Mouse (Mus musculus) hindbrain, embryonic 16.5 days (tissue): ENCODE measurements around the gene Fahd2a. TPM values are rescaled to one million over a fixed set of nuclear protein-coding genes. Genes with fewer than 3 reads are reported as not detected.

Experiments used
- ATAC-seq: fragments of 200-750 bp; cut with Nextera tagmentation; 2 replicates; pipeline ENCODE4 v1.8.0; 2017; ENCODE audit warnings: moderate TSS enrichment, moderate library complexity
- H3K27ac ChIP-seq: fragments of 300-500 bp; sonication (generic); 2 replicates; pipeline ENCODE4 v1.5.1; 2014; ENCODE audit warnings: low read depth, mild to moderate bottlenecking, control low read depth, low read length, moderate library complexity
- H3K27me3 ChIP-seq: fragments of 300-500 bp; sonication (generic); replicated peaks from 2 replicates; pipeline ENCODE4 v1.6.1; 2014; ENCODE audit warnings: low read length; ENCODE audit not compliant: control insufficient read depth, insufficient read depth
- H3K36me3 ChIP-seq: fragments of 300-500 bp; sonication (generic); 2 replicates; pipeline ENCODE4 v1.6.1; 2014; ENCODE audit warnings: mild to moderate bottlenecking, low read length, moderate library complexity, mixed read lengths; ENCODE audit not compliant: control insufficient read depth, insufficient read depth
- H3K4me1 ChIP-seq: fragments of 300-500 bp; sonication (generic); 2 replicates; pipeline ENCODE4 v1.6.1; 2014; ENCODE audit warnings: low read depth, low read length; ENCODE audit not compliant: control insufficient read depth, insufficient read depth
- H3K4me2 ChIP-seq: fragments of 300-500 bp; sonication (generic); 2 replicates; pipeline ENCODE4 v1.6.1; 2014; ENCODE audit warnings: mild to moderate bottlenecking, low read length, control low read depth, moderate library complexity
- H3K4me3 ChIP-seq: fragments of 300-500 bp; sonication (generic); 2 replicates; pipeline ENCODE4 v1.5.1; 2014; ENCODE audit warnings: mild to moderate bottlenecking, low read length, control low read depth, moderate library complexity
- H3K9ac ChIP-seq: fragments of 300-500 bp; sonication (generic); 2 replicates; pipeline ENCODE4 v1.6.1; 2014; ENCODE audit warnings: low read depth, mild to moderate bottlenecking, control low read depth, low read length, moderate library complexity
- H3K9me3 ChIP-seq: fragments of 300-500 bp; sonication (generic); 2 replicates; pipeline ENCODE4 v1.6.1; 2014; ENCODE audit warnings: mild to moderate bottlenecking, low read length, moderate library complexity; ENCODE audit not compliant: control insufficient read depth
- WGBS: fragments of 180-500 bp; shearing (Covaris S2); extraction: QIAGEN DNeasy Blood & Tissue Kit; methylation state at CpG from one replicate; pipeline ENCODE4 v1.1.7; 2014; 5-methylcytosine and 5-hydroxymethylcytosine counted together
- polyA plus RNA-seq: library from polyadenylated mRNA; unstranded; fragments of >200 nt; fragmentation: Nextera tagmentation; extraction: Ambion mirVana; gene quantifications from 2 replicates; pipeline ENCODE4 v1.2.1, GENCODE M21; 2015

Gene Fahd2a
- 31.4 and 32.9 TPM in 2 replicates for polyA plus RNA-seq

- Histone ChIP-seq H3K4me1 (peaks cover 11% of the 10 kb centered on the region), H3K4me3 (peak within 1 kb of the TSS; percentile 57), H3K4me2 (peak within 1 kb of the TSS; percentile 71), H3K27me3 (no peaks in the 10 kb centered on the region), H3K9me3 (no peaks in the 10 kb centered on the region), H3K27ac (no peak within 1 kb of the TSS), H3K36me3 (no peaks in the 10 kb centered on the region), H3K9ac (peak within 1 kb of the TSS; percentile 64)
- ATAC-seq: peak; percentile 97
- 3% methylated on average over 37 of the region's 37 CpGs for WGBS
Observed at GRCm38 (mm10) chr2:127444055-127444789, at the start of gene Fahd2a. Fahd2a (minus strand) TSS chr2:127444565.

GRCm38 (mm10) chr2:127484476-127485170 lies 40.3 kb upstream of the Fahd2a start:
- Histone ChIP-seq H3K4me1 (peaks cover 22% of the 10 kb centered on the region), H3K36me3 (no peaks in the 10 kb centered on the region), H3K4me2 (peak overlapping the region; percentile 49), H3K27me3 (peaks cover 45% of the 10 kb centered on the region), H3K27ac (no peak overlapping the region), H3K9me3 (no peaks in the 10 kb centered on the region), H3K4me3 (peak overlapping the region; percentile 21), H3K9ac (no peak overlapping the region)
- peak; percentile 81 for ATAC-seq
- 8% methylated on average over 19 of the region's 19 CpGs for WGBS

- no peaks in the 10 kb centered on the region for H3K9me3 ChIP-seq
- ATAC-seq: no peak
- no peak overlapping the region for H3K27ac ChIP-seq
- H3K4me1 ChIP-seq: peaks cover 22% of the 10 kb centered on the region
- 0 out of 2 replicates have a peak overlapping the region, but pooled peaks have one; percentile 2 for H3K9ac ChIP-seq
- no peaks in the 10 kb centered on the region for H3K36me3 ChIP-seq
- 2% methylated on average over 15 of the region's 21 CpGs for WGBS
- peak overlapping the region; percentile 41 for H3K4me3 ChIP-seq
- H3K4me2 ChIP-seq: peak overlapping the region; percentile 80
- H3K27me3 ChIP-seq: peaks cover 45% of the 10 kb centered on the region
Observed at GRCm38 (mm10) chr2:127483001-127483400, 38.6 kb upstream of the Fahd2a start.

- peak overlapping the region; percentile 51 for H3K9ac ChIP-seq
- peak; percentile 82 for ATAC-seq
- under 1% methylated on average over 20 of the region's 21 CpGs for WGBS
Observed at GRCm38 (mm10) chr2:127482533-127482911, 38.2 kb upstream of the Fahd2a start.

GRCm38 (mm10) chr2:127481841-127482532 lies 37.6 kb upstream of the Fahd2a start:
- Histone ChIP-seq H3K9me3 (no peaks in the 10 kb centered on the region), H3K4me3 (peak overlapping the region; percentile 41), H3K27me3 (peaks cover 45% of the 10 kb centered on the region), H3K4me2 (peak overlapping the region; percentile 80), H3K4me1 (peaks cover 22% of the 10 kb centered on the region), H3K9ac (peak overlapping the region; percentile 51), H3K36me3 (no peaks in the 10 kb centered on the region), H3K27ac (no peak overlapping the region)
- WGBS: under 1% methylated on average over 46 of the region's 59 CpGs
- ATAC-seq: peak; percentile 6; the same call in 1 of the 2 replicates

More at GRCm38 (mm10) chr2:127482533-127482911, 38.2 kb upstream of the Fahd2a start:
- no peaks in the 10 kb centered on the region for H3K36me3 ChIP-seq
- H3K4me2 ChIP-seq: peak overlapping the region; percentile 80
- no peak overlapping the region for H3K27ac ChIP-seq
- peaks cover 45% of the 10 kb centered on the region for H3K27me3 ChIP-seq
- no peaks in the 10 kb centered on the region for H3K9me3 ChIP-seq
- peaks cover 22% of the 10 kb centered on the region for H3K4me1 ChIP-seq
- peak overlapping the region; percentile 41 for H3K4me3 ChIP-seq

- peaks cover 35% of the 10 kb centered on the region for H3K27me3 ChIP-seq
- H3K4me3 ChIP-seq: no peak overlapping the region
- H3K9me3 ChIP-seq: no peaks in the 10 kb centered on the region
- ATAC-seq: no peak
- peaks cover 22% of the 10 kb centered on the region for H3K4me1 ChIP-seq
- H3K9ac ChIP-seq: no peak overlapping the region
- 70% methylated on average over 10 of the region's 10 CpGs for WGBS
- no peak overlapping the region for H3K27ac ChIP-seq
- no peak overlapping the region for H3K4me2 ChIP-seq
- no peaks in the 10 kb centered on the region for H3K36me3 ChIP-seq
Observed at GRCm38 (mm10) chr2:127479763-127480162, 35.4 kb upstream of the Fahd2a start.

- Histone ChIP-seq H3K27me3 (peaks cover 30% of the 10 kb centered on the region), H3K9me3 (no peaks in the 10 kb centered on the region), H3K9ac (no peak overlapping the region), H3K4me1 (peaks cover 16% of the 10 kb centered on the region), H3K27ac (no peak overlapping the region), H3K4me2 (no peak overlapping the region), H3K36me3 (no peaks in the 10 kb centered on the region), H3K4me3 (no peak overlapping the region)
- 71% methylated on average over 4 of the region's 4 CpGs for WGBS
- ATAC-seq: no peak
Observed at GRCm38 (mm10) chr2:127479210-127479609, 34.8 kb upstream of the Fahd2a start.

GRCm38 (mm10) chr2:127472279-127472678 lies 27.9 kb upstream of the Fahd2a start:
- Histone ChIP-seq H3K36me3 (no peaks in the 10 kb centered on the region), H3K27ac (no peak overlapping the region), H3K27me3 (no peaks in the 10 kb centered on the region), H3K9me3 (no peaks in the 10 kb centered on the region), H3K9ac (no peak overlapping the region), H3K4me2 (no peak overlapping the region), H3K4me3 (no peak overlapping the region), H3K4me1 (no peaks in the 10 kb centered on the region)
- ATAC-seq: no peak
- whole genome bisulfite sequencing: 75% methylated on average over 3 of the region's 3 CpGs

- no peak overlapping the region for H3K27ac ChIP-seq
- 90% methylated on average over 8 of the region's 8 CpGs for WGBS
Observed at GRCm38 (mm10) chr2:127471281-127471680, 26.9 kb upstream of the Fahd2a start.

More at GRCm38 (mm10) chr2:127471281-127471680, 26.9 kb upstream of the Fahd2a start:
- H3K36me3 ChIP-seq: no peaks in the 10 kb centered on the region
- H3K4me3 ChIP-seq: no peak overlapping the region
- no peak overlapping the region for H3K9ac ChIP-seq
- no peaks in the 10 kb centered on the region for H3K9me3 ChIP-seq
- H3K4me1 ChIP-seq: no peaks in the 10 kb centered on the region
- ATAC-seq: no peak
- H3K27me3 ChIP-seq: no peaks in the 10 kb centered on the region
- no peak overlapping the region for H3K4me2 ChIP-seq
